Comparison of ENCODE assay signal across 8 mouse cellular contexts in the genomic region with DNA sequence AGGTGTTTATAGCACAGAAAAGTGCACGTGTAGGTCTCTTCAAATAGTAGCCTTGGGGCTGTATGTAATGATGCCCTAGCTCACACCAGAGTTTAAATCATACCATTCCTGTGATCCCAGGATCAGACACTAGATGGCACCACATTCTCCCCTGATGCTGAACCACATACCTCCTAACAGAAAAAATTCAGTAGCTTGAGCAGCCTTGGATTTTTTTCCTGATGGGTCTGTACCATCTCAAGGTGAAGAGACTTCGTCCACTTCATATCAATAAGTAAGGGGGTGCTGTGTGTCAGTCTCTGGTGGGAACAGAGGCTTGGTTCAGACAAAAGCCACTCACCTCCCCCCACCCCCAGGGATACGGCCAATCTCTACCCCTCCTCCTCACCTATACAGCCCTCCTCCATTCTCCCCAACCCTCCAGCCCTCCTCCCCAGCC. TPM values are rescaled to one million over a fixed set of nuclear protein-coding genes. Genes with fewer than 3 reads are reported as not detected.
DNase-seq lines count a peak whose midpoint lies in the region; ATAC-seq lines count a peak whose summit lies in the region.

No protein-coding gene starts in this region.

- H3K9ac ChIP-seq in forebrain, embryonic 14.5 days (ENCODE audit: low read length) = no peak overlapping the region
- H3K9ac ChIP-seq in hindbrain, embryonic 14.5 days = no peak overlapping the region
- H3K9ac ChIP-seq in lung, embryonic 16.5 days (ENCODE audit: low read length) = no peak overlapping the region

- no peaks in the 10 kb centered on the region for H3K27me3 ChIP-seq in forebrain, embryonic 14.5 days (replicated peaks; ENCODE audit: control insufficient read depth, insufficient read depth, low read length)
- no peaks in the 10 kb centered on the region for H3K27me3 ChIP-seq in hindbrain, embryonic 14.5 days (ENCODE audit: control insufficient read depth, insufficient read depth, low read length)
- H3K27me3 ChIP-seq in lung, embryonic 16.5 days (ENCODE audit: control insufficient read depth, insufficient read depth, low read depth, low read length) = no peaks in the 10 kb centered on the region

- WGBS in forebrain, embryonic 14.5 days = 21% methylated on average over 3 of the region's 3 CpGs
- 29% methylated on average over 3 of the region's 3 CpGs for WGBS in hindbrain, embryonic 14.5 days
- WGBS in lung, embryonic 16.5 days = 16% methylated on average over 3 of the region's 3 CpGs

- peak; percentile 88 for DNase-seq in R1 (ENCODE audit: low read depth, low spot score)
- DNase-seq in cerebellum, adult 11 months = peak; percentile 74
- DNase-seq in forebrain, embryonic 14.5 days (ENCODE audit: low spot score) = peak; percentile 87
- peak; percentile 91 for DNase-seq in hindbrain, embryonic 14.5 days (ENCODE audit: low spot score)
- peak; percentile 75 for DNase-seq in layer of hippocampus, adult 9-11 months
- DNase-seq in retina, postnatal 7 days (ENCODE audit: low read depth, low spot score) = peak; percentile 65
- peak; percentile 50 to 74 for DNase-seq in urinary bladder, postnatal 4 days (ENCODE audit: low spot score in 2 of 2)

- H3K27ac ChIP-seq in forebrain, embryonic 14.5 days (ENCODE audit: low read depth, low read length) = no peak overlapping the region
- H3K27ac ChIP-seq in hindbrain, embryonic 14.5 days = no peak overlapping the region
- no peak overlapping the region for H3K27ac ChIP-seq in lung, embryonic 16.5 days (ENCODE audit: low read length)

- H3K9me3 ChIP-seq in forebrain, embryonic 14.5 days (replicated peaks; ENCODE audit: control insufficient read depth, low read length) = no peaks in the 10 kb centered on the region
- 0 out of 2 replicates have a peak, but pooled peaks cover 3% of the 10 kb centered on the region for H3K9me3 ChIP-seq in hindbrain, embryonic 14.5 days (ENCODE audit: control insufficient read depth, low read length)
- H3K9me3 ChIP-seq in lung, embryonic 16.5 days (ENCODE audit: control insufficient read depth, low read length) = no peaks in the 10 kb centered on the region

- ATAC-seq in forebrain, embryonic 14.5 days = peak; percentile 72
- ATAC-seq in hindbrain, embryonic 14.5 days (ENCODE audit: low FRiP score) = peak; percentile 77; the same call in 1 of the 2 replicates
- ATAC-seq in lung, embryonic 16.5 days (ENCODE audit: low read depth) = peak; percentile 54

- no peaks in the 10 kb centered on the region for H3K4me1 ChIP-seq in forebrain, embryonic 14.5 days (ENCODE audit: control insufficient read depth, insufficient read depth, low read length)
- no peaks in the 10 kb centered on the region for H3K4me1 ChIP-seq in hindbrain, embryonic 14.5 days (replicated peaks; ENCODE audit: control insufficient read depth, insufficient read depth, low read length)
- H3K4me1 ChIP-seq in lung, embryonic 16.5 days (replicated peaks; ENCODE audit: control insufficient read depth, insufficient read depth, low read length) = peaks cover 6% of the 10 kb centered on the region; the same call in 1 of the 2 replicates

- no peaks in the 10 kb centered on the region for H3K36me3 ChIP-seq in forebrain, embryonic 14.5 days (ENCODE audit: control insufficient read depth, insufficient read depth, low read length)
- no peaks in the 10 kb centered on the region for H3K36me3 ChIP-seq in hindbrain, embryonic 14.5 days (replicated peaks; ENCODE audit: control insufficient read depth, insufficient read depth)
- H3K36me3 ChIP-seq in lung, embryonic 16.5 days (ENCODE audit: control insufficient read depth, insufficient read depth, low read length) = no peaks in the 10 kb centered on the region

- H3K4me3 ChIP-seq in forebrain, embryonic 14.5 days (ENCODE audit: low read depth, low read length) = no peak overlapping the region
- H3K4me3 ChIP-seq in hindbrain, embryonic 14.5 days (replicated peaks; ENCODE audit: low read length) = no peak overlapping the region
- no peak overlapping the region for H3K4me3 ChIP-seq in lung, embryonic 16.5 days (ENCODE audit: low read length)

- no peak overlapping the region for H3K4me2 ChIP-seq in forebrain, embryonic 14.5 days (ENCODE audit: low read length)
- no peak overlapping the region for H3K4me2 ChIP-seq in hindbrain, embryonic 14.5 days (replicated peaks)
- H3K4me2 ChIP-seq in lung, embryonic 16.5 days (ENCODE audit: low read depth, low read length) = no peak overlapping the region

RNA-seq across cellular contexts. Expression of a gene that starts 18.3 kb away (rescaled TPM):
- 40.1 TPM in 2 replicates for polyA plus RNA-seq in forebrain, embryonic 14.5 days (2014; fragmentation: Nextera tagmentation; extraction: Ambion mirVana)
- 71.0 and 74.4 TPM in 2 replicates for polyA plus RNA-seq in hindbrain, embryonic 14.5 days (2014; fragmentation: Nextera tagmentation; extraction: Ambion mirVana)
- polyA plus RNA-seq in lung, embryonic 16.5 days (2015; fragmentation: Nextera tagmentation; extraction: Ambion mirVana) = 48.5 and 88.0 TPM in 2 replicates
